Mouse (Mus musculus) intestine, embryonic 15.5 days (tissue): ENCODE data around the gene Acot6. TPM values are rescaled to one million over a fixed set of nuclear protein-coding genes. Genes with fewer than 3 reads are reported as not detected.

Experiments used
- ATAC-seq: fragments of 200-750 bp; cut with Nextera tagmentation; 2 replicates; pipeline ENCODE4 v1.8.0; 2017; ENCODE audit warnings: moderate TSS enrichment, moderate library complexity
- H3K27ac ChIP-seq: fragments of 300-500 bp; sonication (generic); 2 replicates; pipeline ENCODE4 v1.5.1; 2015; ENCODE audit warnings: mild to moderate bottlenecking, inconsistent platforms
- H3K27me3 ChIP-seq: fragments of 300-500 bp; sonication (generic); replicated peaks from 2 replicates; pipeline ENCODE4 v1.6.1; 2015; ENCODE audit warnings: inconsistent platforms
- H3K36me3 ChIP-seq: fragments of 300-500 bp; sonication (generic); 2 replicates; pipeline ENCODE4 v1.6.1; 2015; ENCODE audit warnings: inconsistent platforms
- H3K4me1 ChIP-seq: fragments of 300-500 bp; sonication (generic); replicated peaks from 2 replicates; pipeline ENCODE4 v1.6.1; 2015; ENCODE audit warnings: inconsistent platforms
- H3K4me2 ChIP-seq: fragments of 300-500 bp; sonication (generic); replicated peaks from 2 replicates; pipeline ENCODE4 v1.6.1; 2015; ENCODE audit warnings: mild to moderate bottlenecking, inconsistent platforms
- H3K4me3 ChIP-seq: fragments of 300-500 bp; sonication (generic); replicated peaks from 2 replicates; pipeline ENCODE4 v1.5.1; 2015; ENCODE audit warnings: inconsistent platforms
- H3K9ac ChIP-seq: fragments of 300-500 bp; sonication (generic); 2 replicates; pipeline ENCODE4 v1.6.1; 2015; ENCODE audit warnings: inconsistent platforms
- H3K9me3 ChIP-seq: fragments of 300-500 bp; sonication (generic); 2 replicates; pipeline ENCODE4 v1.6.1; 2016; ENCODE audit warnings: inconsistent platforms
- WGBS: fragments of 180-500 bp; shearing (Covaris S2); methylation state at CpG from one replicate; pipeline ENCODE4 v1.1.7; 2015; 5-methylcytosine and 5-hydroxymethylcytosine counted together
- polyA plus RNA-seq: library from polyadenylated mRNA; unstranded; fragments of >200 nt; fragmentation: Nextera tagmentation; extraction: Ambion mirVana; gene quantifications from 2 replicates; pipeline ENCODE4 v1.2.1, GENCODE M21; 2015

Gene Acot6
- polyA plus RNA-seq, 1 experiment from 2014 or later: 2.1 TPM

GRCm38 (mm10) chr12:84142281-84143050, 42.0 kb downstream of the Acot6 start:
- Histone ChIP-seq H3K4me2 (no peak overlapping the region), H3K27ac (no peak overlapping the region), H3K4me1 (no peaks in the 10 kb centered on the region), H3K9ac (no peak overlapping the region), H3K4me3 (no peak overlapping the region), H3K27me3 (no peaks in the 10 kb centered on the region), H3K9me3 (no peaks in the 10 kb centered on the region), H3K36me3 (no peaks in the 10 kb centered on the region)
- ATAC-seq: no peak
- WGBS: 64% methylated on average over 14 of the region's 14 CpGs

GRCm38 (mm10) chr12:84147954-84148621, 47.6 kb downstream of the Acot6 start, which contains the start of gene Pnma1:
Gene Pnma1, minus strand, starts transcription at chr12:84148489.
- peaks cover 6% of the 10 kb centered on the region; the same call in 1 of the 2 replicates for H3K36me3 ChIP-seq
- H3K9me3 ChIP-seq: no peaks in the 10 kb centered on the region
- H3K9ac ChIP-seq: peak within 1 kb of the TSS; percentile 49
- H3K4me2 ChIP-seq: peak within 1 kb of the TSS; percentile 94
- peaks cover 19% of the 10 kb centered on the region for H3K4me1 ChIP-seq
- WGBS: 2% methylated on average over 50 of the region's 50 CpGs
- no peak within 1 kb of the TSS for H3K27ac ChIP-seq
- no peaks in the 10 kb centered on the region for H3K27me3 ChIP-seq
- H3K4me3 ChIP-seq: peak within 1 kb of the TSS; percentile 50
- peak; percentile 67 for ATAC-seq

- H3K27ac ChIP-seq: no peak overlapping the region
- no peaks in the 10 kb centered on the region for H3K9me3 ChIP-seq
- H3K4me1 ChIP-seq: peaks cover 22% of the 10 kb centered on the region
- peak overlapping the region; percentile 49; the same call in 1 of the 2 replicates for H3K9ac ChIP-seq
- no peak for ATAC-seq
- no peaks in the 10 kb centered on the region for H3K27me3 ChIP-seq
- H3K4me2 ChIP-seq: peak overlapping the region; percentile 94
- WGBS: 15% methylated on average over 10 of the region's 10 CpGs
- H3K4me3 ChIP-seq: peak overlapping the region; percentile 50
- H3K36me3 ChIP-seq: peaks cover 10% of the 10 kb centered on the region; the same call in 1 of the 2 replicates
Measured at GRCm38 (mm10) chr12:84148622-84149012, 48.2 kb downstream of the Acot6 start.

GRCm38 (mm10) chr12:84149971-84150370, 49.5 kb downstream of the Acot6 start:
- Histone ChIP-seq H3K27ac (no peak overlapping the region), H3K9me3 (no peaks in the 10 kb centered on the region), H3K4me1 (peaks cover 22% of the 10 kb centered on the region), H3K9ac (no peak overlapping the region), H3K27me3 (no peaks in the 10 kb centered on the region), H3K4me3 (no peak overlapping the region), H3K36me3 (peaks cover 15% of the 10 kb centered on the region; the same call in 1 of the 2 replicates), H3K4me2 (no peak overlapping the region)
- 95% methylated on average over 15 of the region's 15 CpGs for WGBS
- no peak for ATAC-seq

- H3K27me3 ChIP-seq: no peaks in the 10 kb centered on the region
- 36% methylated on average over 6 of the region's 6 CpGs for WGBS
- H3K36me3 ChIP-seq: peaks cover 15% of the 10 kb centered on the region; the same call in 1 of the 2 replicates
- no peaks in the 10 kb centered on the region for H3K9me3 ChIP-seq
- H3K4me1 ChIP-seq: peaks cover 22% of the 10 kb centered on the region
- no peak overlapping the region; the same call in 1 of the 2 replicates for H3K27ac ChIP-seq
- peak; percentile 37; the same call in 1 of the 2 replicates for ATAC-seq
- no peak overlapping the region for H3K4me2 ChIP-seq
- H3K4me3 ChIP-seq: no peak overlapping the region
- no peak overlapping the region for H3K9ac ChIP-seq
Measured at GRCm38 (mm10) chr12:84150976-84151375, 50.5 kb downstream of the Acot6 start.

GRCm38 (mm10) chr12:84151911-84152310, 51.5 kb downstream of the Acot6 start:
- no peak; the same call in 1 of the 2 replicates for ATAC-seq
- Histone ChIP-seq H3K4me3 (no peak overlapping the region), H3K9me3 (no peaks in the 10 kb centered on the region), H3K27me3 (no peaks in the 10 kb centered on the region), H3K36me3 (peaks cover 25% of the 10 kb centered on the region), H3K9ac (no peak overlapping the region), H3K27ac (peak overlapping the region; percentile 37), H3K4me1 (peaks cover 22% of the 10 kb centered on the region), H3K4me2 (peak overlapping the region; percentile 39)
- 73% methylated on average over 10 of the region's 10 CpGs for WGBS

GRCm38 (mm10) chr12:84152352-84153190, 52.1 kb downstream of the Acot6 start:
- WGBS: 56% methylated on average over 32 of the region's 32 CpGs
- no peaks in the 10 kb centered on the region for H3K27me3 ChIP-seq
- H3K4me3 ChIP-seq: no peak overlapping the region
- ATAC-seq: peak; percentile 76
- H3K4me1 ChIP-seq: peaks cover 22% of the 10 kb centered on the region
- peak overlapping the region; percentile 39 for H3K4me2 ChIP-seq
- H3K9ac ChIP-seq: no peak overlapping the region
- H3K27ac ChIP-seq: peak overlapping the region; percentile 37
- peaks cover 25% of the 10 kb centered on the region for H3K36me3 ChIP-seq
- H3K9me3 ChIP-seq: no peaks in the 10 kb centered on the region

GRCm38 (mm10) chr12:84153414-84153813, 53.0 kb downstream of the Acot6 start:
- WGBS: 76% methylated on average over 6 of the region's 6 CpGs
- peaks cover 16% of the 10 kb centered on the region for H3K4me1 ChIP-seq
- peaks cover 31% of the 10 kb centered on the region for H3K36me3 ChIP-seq
- H3K27me3 ChIP-seq: no peaks in the 10 kb centered on the region
- no peak overlapping the region for H3K4me2 ChIP-seq
- no peak overlapping the region for H3K4me3 ChIP-seq
- ATAC-seq: no peak
- H3K27ac ChIP-seq: no peak overlapping the region
- no peaks in the 10 kb centered on the region for H3K9me3 ChIP-seq
- no peak overlapping the region for H3K9ac ChIP-seq

GRCm38 (mm10) chr12:84154786-84155522, 54.5 kb downstream of the Acot6 start:
- WGBS: 67% methylated on average over 11 of the region's 11 CpGs
- Histone ChIP-seq H3K9ac (no peak overlapping the region), H3K4me2 (no peak overlapping the region), H3K4me3 (no peak overlapping the region), H3K36me3 (peaks cover 42% of the 10 kb centered on the region), H3K27ac (no peak overlapping the region), H3K4me1 (peaks cover 16% of the 10 kb centered on the region), H3K9me3 (no peaks in the 10 kb centered on the region), H3K27me3 (no peaks in the 10 kb centered on the region)
- no peak for ATAC-seq

- Histone ChIP-seq H3K27ac (no peak overlapping the region), H3K4me3 (no peak overlapping the region), H3K9ac (no peak overlapping the region), H3K4me2 (no peak overlapping the region), H3K9me3 (no peaks in the 10 kb centered on the region), H3K4me1 (peaks cover 16% of the 10 kb centered on the region), H3K27me3 (no peaks in the 10 kb centered on the region), H3K36me3 (peaks cover 47% of the 10 kb centered on the region)
- ATAC-seq: no peak
- WGBS: 84% methylated on average over 2 of the region's 2 CpGs
Measured at GRCm38 (mm10) chr12:84155523-84155871, 55.0 kb downstream of the Acot6 start.

- Histone ChIP-seq H3K4me1 (peaks cover 13% of the 10 kb centered on the region), H3K4me3 (no peak overlapping the region), H3K36me3 (peaks cover 48% of the 10 kb centered on the region), H3K9me3 (no peaks in the 10 kb centered on the region), H3K27me3 (no peaks in the 10 kb centered on the region), H3K9ac (no peak overlapping the region), H3K27ac (no peak overlapping the region), H3K4me2 (no peak overlapping the region)
- WGBS: 95% methylated on average over 18 of the region's 18 CpGs
- ATAC-seq: no peak
Measured at GRCm38 (mm10) chr12:84156210-84156609, 55.8 kb downstream of the Acot6 start.
